Mouse (Mus musculus) heart, postnatal 0 days (tissue): ENCODE measurements around the gene Trim17. TPM values are rescaled to one million over a fixed set of nuclear protein-coding genes. Genes with fewer than 3 reads are reported as not detected.

Experiments
- ATAC-seq: fragments of 200-750 bp; cut with Nextera tagmentation; 2 replicates; pipeline ENCODE4 v1.8.0; 2017; ENCODE audit warnings: low read depth, moderate number of reproducible peaks, moderate library complexity; ENCODE audit not compliant: insufficient read depth
- DNase-seq: peaks from one replicate; pipeline ENCODE4 v3.0.0-alpha.2; 2016; ENCODE audit warnings: low spot score
- H3K27ac ChIP-seq: fragments of 300-500 bp; sonication (generic); 2 replicates; pipeline ENCODE4 v1.5.1; 2014; ENCODE audit warnings: low read depth, mild to moderate bottlenecking
- H3K27me3 ChIP-seq: fragments of 300-500 bp; sonication (generic); 2 replicates; pipeline ENCODE4 v1.6.1; 2014; ENCODE audit warnings: low read length, mixed read lengths; ENCODE audit not compliant: control insufficient read depth, insufficient read depth
- H3K36me3 ChIP-seq: fragments of 300-500 bp; sonication (generic); replicated peaks from 2 replicates; pipeline ENCODE4 v1.6.1; 2014; ENCODE audit warnings: low read length, mixed read lengths; ENCODE audit not compliant: control insufficient read depth, insufficient read depth
- H3K4me1 ChIP-seq: fragments of 300-500 bp; sonication (generic); 2 replicates; pipeline ENCODE4 v1.6.1; 2014; ENCODE audit warnings: antibody characterized with exemption; ENCODE audit not compliant: control insufficient read depth, insufficient read depth
- H3K4me2 ChIP-seq: fragments of 300-500 bp; sonication (generic); 2 replicates; pipeline ENCODE4 v1.6.1; 2014; ENCODE audit warnings: low read depth, mild to moderate bottlenecking, low read length, moderate library complexity
- H3K4me3 ChIP-seq: fragments of 300-500 bp; sonication (generic); 2 replicates; pipeline ENCODE4 v1.5.1; 2014; ENCODE audit warnings: low read depth, low read length
- H3K9ac ChIP-seq: fragments of 300-500 bp; sonication (generic); replicated peaks from 2 replicates; pipeline ENCODE4 v1.6.1; 2014; ENCODE audit warnings: low read depth, low read length, mixed read lengths
- H3K9me3 ChIP-seq: fragments of 300-500 bp; sonication (generic); replicated peaks from 2 replicates; pipeline ENCODE4 v1.6.1; 2016; ENCODE audit warnings: low read length; ENCODE audit not compliant: control insufficient read depth
- CTCF ChIP-seq: IDR thresholded peaks from 2 replicates; pipeline ENCODE4 v1.5.1; 2016; ENCODE audit warnings: antibody characterized with exemption, control low read depth, low read depth
- EP300 ChIP-seq: IDR thresholded peaks from 2 replicates; pipeline ENCODE4 v1.6.1; 2016; ENCODE audit warnings: antibody characterized with exemption, low read depth
- WGBS: fragments of 180-500 bp; shearing (Covaris S2); extraction: QIAGEN DNeasy Blood & Tissue Kit; methylation state at CpG from one replicate; pipeline ENCODE4 v1.1.7; 2014; 5-methylcytosine and 5-hydroxymethylcytosine counted together
- polyA plus RNA-seq: library from polyadenylated mRNA; unstranded; fragments of >200 nt; fragmentation: Nextera tagmentation; extraction: Ambion mirVana; gene quantifications from 2 replicates; pipeline ENCODE4 v1.2.1, GENCODE M21; 2015
- total RNA-seq: library from RNA; depleted of rRNA; stranded (reverse); fragments of >200 nt; gene quantifications from 2 replicates; pipeline ENCODE4 v1.2.3, GENCODE M21; 2014; ENCODE audit warnings: low replicate concordance

Gene Trim17
- total and polyA plus RNA-seq, 2 experiments from 2014 or later = 0.33 TPM; not detected in 1

GRCm38 (mm10) chr11:58937909-58938308 lies 16.6 kb upstream of the Trim17 start:
- H3K9me3 ChIP-seq = no peaks in the 10 kb centered on the region
- ATAC-seq (no peak), DNase-seq (no peak)
- peak overlapping the region; percentile 96 for H3K27ac ChIP-seq
- peak overlapping the region; percentile 89 for H3K9ac ChIP-seq
- H3K4me2 ChIP-seq = peak overlapping the region; percentile 98
- H3K27me3 ChIP-seq = no peaks in the 10 kb centered on the region
- H3K4me3 ChIP-seq = peak overlapping the region; percentile 88
- TF ChIP-seq EP300 = no peak
- TF ChIP-seq CTCF = no peak
- WGBS = 2% methylated on average over 13 of the region's 13 CpGs
- peaks cover 39% of the 10 kb centered on the region for H3K36me3 ChIP-seq
- H3K4me1 ChIP-seq = peaks cover 8% of the 10 kb centered on the region; the same call in 1 of the 2 replicates

- Histone ChIP-seq H3K9me3 (no peaks in the 10 kb centered on the region), H3K36me3 (peaks cover 33% of the 10 kb centered on the region), H3K27me3 (no peaks in the 10 kb centered on the region), H3K4me1 (peaks cover 8% of the 10 kb centered on the region; the same call in 1 of the 2 replicates), H3K9ac (peak within 1 kb of the TSS; percentile 89), H3K27ac (peak within 1 kb of the TSS; percentile 96), H3K4me2 (peak within 1 kb of the TSS; percentile 98), H3K4me3 (peak within 1 kb of the TSS; percentile 88)
- ATAC-seq = peak; percentile 96
- under 1% methylated on average over 82 of the region's 95 CpGs for WGBS
- DNase-seq = peak; percentile 91
- TF ChIP-seq EP300 (peak; percentile 98), CTCF (no peak)
Measured at GRCm38 (mm10) chr11:58938322-58939087, 16.0 kb upstream of the Trim17 start, which contains the start of gene Rnf187. Gene Rnf187 (minus strand): TSS chr11:58938916.

- peak overlapping the region; percentile 46 for H3K27ac ChIP-seq
- H3K4me3 ChIP-seq = peak overlapping the region; percentile 88
- ATAC-seq (no peak), DNase-seq (no peak)
- peaks cover 8% of the 10 kb centered on the region; the same call in 1 of the 2 replicates for H3K4me1 ChIP-seq
- peak overlapping the region; percentile 98 for H3K4me2 ChIP-seq
- TF ChIP-seq EP300 (no peak), CTCF (no peak)
- no peaks in the 10 kb centered on the region for H3K9me3 ChIP-seq
- no peaks in the 10 kb centered on the region for H3K27me3 ChIP-seq
- peak overlapping the region; percentile 89; the same call in 1 of the 2 replicates for H3K9ac ChIP-seq
- peaks cover 27% of the 10 kb centered on the region for H3K36me3 ChIP-seq
- WGBS = 18% methylated on average over 6 of the region's 6 CpGs
Measured at GRCm38 (mm10) chr11:58939088-58939439, 15.4 kb upstream of the Trim17 start.

DNA sequence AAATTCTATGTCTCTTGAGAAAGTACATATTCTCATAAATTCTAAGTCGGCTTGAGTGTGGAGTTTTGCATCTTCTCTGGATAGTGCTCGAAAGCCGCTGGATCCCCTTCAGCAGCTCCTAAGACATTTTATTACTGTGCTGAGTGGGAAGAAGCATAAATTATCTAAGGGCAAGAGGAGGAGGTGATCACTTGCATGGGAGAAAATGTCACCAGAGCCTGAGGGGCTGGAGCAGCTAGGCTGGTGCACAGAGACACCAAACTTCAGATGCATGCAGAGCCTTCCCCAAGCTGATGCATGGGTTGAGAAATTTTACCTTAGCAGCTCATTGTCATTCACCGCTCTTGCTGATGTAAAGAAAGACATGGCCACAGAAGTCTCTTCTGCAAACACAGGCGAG lies 10.3 kb upstream of the Trim17 start:
- no peak overlapping the region for H3K27ac ChIP-seq
- H3K4me2 ChIP-seq = no peak overlapping the region
- TF ChIP-seq CTCF = no peak
- DNase-seq = no peak
- no peak for ATAC-seq
- H3K27me3 ChIP-seq = peaks cover 5% of the 10 kb centered on the region
- peaks cover under 1% of the 10 kb centered on the region; the same call in 1 of the 2 replicates for H3K4me1 ChIP-seq
- no peak overlapping the region for H3K9ac ChIP-seq
- H3K36me3 ChIP-seq = no peaks in the 10 kb centered on the region
- no peak overlapping the region for H3K4me3 ChIP-seq
- H3K9me3 ChIP-seq = no peaks in the 10 kb centered on the region
- WGBS = 71% methylated on average over 5 of the region's 5 CpGs

GRCm38 (mm10) chr11:58947306-58947705 lies 7.2 kb upstream of the Trim17 start:
- Histone ChIP-seq H3K27me3 (peaks cover 29% of the 10 kb centered on the region), H3K27ac (no peak overlapping the region), H3K4me2 (no peak overlapping the region), H3K9me3 (no peaks in the 10 kb centered on the region), H3K4me3 (no peak overlapping the region), H3K36me3 (no peaks in the 10 kb centered on the region), H3K9ac (no peak overlapping the region), H3K4me1 (no peaks in the 10 kb centered on the region)
- no peak for ATAC-seq
- 67% methylated on average over 3 of the region's 3 CpGs for WGBS
- TF ChIP-seq EP300 = no peak
- no peak for TF ChIP-seq CTCF
- DNase-seq = no peak
